Mouse (Mus musculus) adrenal gland, postnatal 10 days (tissue): ENCODE data around the gene Tanc2. TPM values are rescaled to one million over a fixed set of nuclear protein-coding genes. Genes with fewer than 3 reads are reported as not detected.
A peak's percentile ranks its signal among the peaks of the same experiment; 100 is the strongest.

Source experiments
- DNase-seq: peaks from one replicate; pipeline ENCODE4 v3.0.0; 2021; ENCODE audit warnings: mixed read lengths
- total RNA-seq, 2 experiments: library from RNA; stranded (reverse); gene quantifications; 2 replicates each; pipeline ENCODE4 v1.2.3; 2021

The Tanc2 gene
- total RNA-seq, 2 experiments from 2014 or later: 15.2 to 28.3 TPM

- no peak for DNase-seq
These were observed 246.6 kb downstream of the Tanc2 start for GRCm38 (mm10) chr11:105836344-105836891.

- DNase-seq: no peak
These were observed 248.2 kb downstream of the Tanc2 start for GRCm38 (mm10) chr11:105837962-105838361.

- no peak for DNase-seq
These were observed 256.1 kb downstream of the Tanc2 start for GRCm38 (mm10) chr11:105845901-105846300.

- DNase-seq: peak; percentile 14
These were observed 265.7 kb downstream of the Tanc2 start for GRCm38 (mm10) chr11:105855504-105855903.

GRCm38 (mm10) chr11:105858063-105858462 is 268.3 kb downstream of the Tanc2 start:
- DNase-seq: peak; percentile 4

- no peak for DNase-seq
These were observed 295.8 kb downstream of the Tanc2 start for GRCm38 (mm10) chr11:105885558-105885957.

GRCm38 (mm10) chr11:105887281-105887680 is 297.5 kb downstream of the Tanc2 start:
- no peak for DNase-seq

- no peak for DNase-seq
These were observed 309.4 kb downstream of the Tanc2 start for GRCm38 (mm10) chr11:105899151-105899550.

- no peak for DNase-seq
These were observed 311.7 kb downstream of the Tanc2 start for GRCm38 (mm10) chr11:105901501-105901900.

GRCm38 (mm10) chr11:105902956-105903355 is 313.2 kb downstream of the Tanc2 start:
- no peak for DNase-seq

GRCm38 (mm10) chr11:105905529-105906213 is 315.9 kb downstream of the Tanc2 start:
- DNase-seq: no peak

- peak; percentile 41 for DNase-seq
These were observed 317.6 kb downstream of the Tanc2 start for GRCm38 (mm10) chr11:105907381-105907780.

GRCm38 (mm10) chr11:105908926-105909325 is 319.1 kb downstream of the Tanc2 start:
- no peak for DNase-seq

- no peak for DNase-seq
These were observed 319.8 kb downstream of the Tanc2 start for GRCm38 (mm10) chr11:105909617-105910016.

GRCm38 (mm10) chr11:105911149-105911548 is 321.4 kb downstream of the Tanc2 start:
- DNase-seq: no peak

- DNase-seq: peak; percentile 86
These were observed 322.0 kb downstream of the Tanc2 start for GRCm38 (mm10) chr11:105911592-105912375.

GRCm38 (mm10) chr11:105913580-105913979 is 323.8 kb downstream of the Tanc2 start:
- no peak for DNase-seq

GRCm38 (mm10) chr11:105920098-105920785 is 330.5 kb downstream of the Tanc2 start:
- no peak for DNase-seq

GRCm38 (mm10) chr11:105920836-105921235 is 331.1 kb downstream of the Tanc2 start:
- no peak for DNase-seq

GRCm38 (mm10) chr11:105921275-105921674 is 331.5 kb downstream of the Tanc2 start:
- DNase-seq: no peak

- no peak for DNase-seq
These were observed 333.2 kb downstream of the Tanc2 start for GRCm38 (mm10) chr11:105922769-105923663.
